Mouse (Mus musculus) cerebellum, postnatal 36 days (tissue): ENCODE results near the gene Anapc15-ps.

Source experiments
- DNase-seq, 2 experiments: peaks; one replicate each; pipeline ENCODE4 v3.0.0; 2021 to 2022; ENCODE audit warnings: mixed read lengths in 2 of 2

The Anapc15-ps gene

GRCm38 (mm10) chr10:95628338-95628737, 44.9 kb downstream of the Anapc15-ps start:
- DNase-seq: no peak

- DNase-seq: no peak
Observed at GRCm38 (mm10) chr10:95627381-95627780, 45.9 kb downstream of the Anapc15-ps start.

GRCm38 (mm10) chr10:95625300-95625699, 48.0 kb downstream of the Anapc15-ps start:
- DNase-seq: no peak

GRCm38 (mm10) chr10:95624007-95624406, 49.2 kb downstream of the Anapc15-ps start:
- DNase-seq: no peak

- no peak for DNase-seq
Observed at GRCm38 (mm10) chr10:95623518-95623905, 49.7 kb downstream of the Anapc15-ps start.
